Mouse (Mus musculus): ENCODE results near the gene Gm36176.

DNA sequence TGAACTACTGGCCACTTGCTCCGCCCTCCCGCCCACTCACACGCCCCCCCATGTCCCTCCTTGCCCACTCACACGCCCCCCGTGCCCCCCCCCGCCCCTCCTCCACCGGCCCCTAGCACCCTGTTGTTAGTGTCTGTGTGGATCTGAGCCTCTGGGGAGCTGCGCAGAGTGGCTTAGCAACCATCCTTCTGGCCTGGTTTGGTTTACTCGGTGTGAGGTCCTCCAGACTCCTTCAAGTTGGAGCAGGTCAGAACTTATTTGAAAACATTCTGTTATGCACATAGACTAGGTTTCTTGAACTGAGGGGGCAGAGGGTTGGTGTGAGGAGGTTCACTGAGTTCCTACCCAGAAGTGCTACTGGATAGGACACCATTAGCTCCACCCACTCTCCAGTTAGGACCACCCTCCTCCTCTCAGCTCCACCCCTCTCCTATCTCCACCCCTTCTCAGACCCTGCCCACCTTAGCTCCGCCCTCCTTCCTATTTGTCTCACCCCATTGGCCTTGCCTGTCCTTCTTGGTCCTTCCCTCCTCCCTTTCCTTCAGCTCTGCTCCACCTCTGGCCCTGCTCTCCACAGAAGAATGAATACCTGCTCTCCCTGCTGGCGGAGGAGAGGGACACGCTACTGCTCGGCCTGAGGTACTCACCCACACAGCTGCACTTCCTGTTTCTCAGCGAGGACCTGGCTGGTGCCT, 17.6 kb downstream of the Gm36176 start:
- TF ChIP-seq CTCF (IDR thresholded peaks at IDR 0.05) (no peak), EP300 (IDR thresholded peaks at IDR 0.05) (no peak)
